Mouse (Mus musculus): ENCODE measurements at regions not wholly inside any gene's neighbourhood (a gene's known extent, or its start where the extent isn't known, plus 50 kb on each side); places are given as distances from the start of the nearest gene placed in this dataset.

- Histone ChIP-seq H3K4me3 (ENCODE audit: low read depth, low read length) (no peak overlapping the region), H3K36me3 (ENCODE audit: control insufficient read depth, insufficient read depth, low read length) (no peaks in the 10 kb centered on the region), H3K9me3 (ENCODE audit: control insufficient read depth, low read length) (no peaks in the 10 kb centered on the region), H3K4me2 (ENCODE audit: low read depth, low read length) (no peak overlapping the region), H3K9ac (replicated peaks; ENCODE audit: low read depth, low read length) (no peak overlapping the region), H3K27me3 (ENCODE audit: control insufficient read depth, insufficient read depth, low read length) (no peaks in the 10 kb centered on the region), H3K27ac (ENCODE audit: low read depth, low read length) (no peak overlapping the region), H3K4me1 (ENCODE audit: control insufficient read depth, insufficient read depth, low read length) (no peaks in the 10 kb centered on the region)
- no peak for ATAC-seq (ENCODE audit: low read depth)
- 87% methylated on average over 4 of the region's 4 CpGs for WGBS
Observed at GRCm38 (mm10) chr2:50535085-50535878, 238.7 kb upstream of the Mmadhc start.

DNA sequence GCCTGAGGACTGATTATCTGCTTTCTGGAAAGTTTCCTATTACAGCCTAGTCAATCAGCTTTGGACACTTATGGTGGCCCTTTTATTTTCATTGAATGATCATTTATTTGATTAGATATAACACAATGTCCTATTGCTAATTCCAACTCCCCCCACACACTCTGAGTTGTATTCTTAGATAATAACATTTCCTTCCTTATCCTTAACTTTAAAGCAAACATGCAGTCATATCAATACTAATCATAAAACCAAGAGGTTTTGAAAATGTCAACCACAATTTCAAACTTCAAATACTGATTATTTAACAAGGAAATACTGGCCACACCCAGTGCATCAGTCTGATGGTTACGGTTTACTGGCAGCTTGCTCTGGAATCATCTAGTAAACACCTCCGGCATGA lies 237.1 kb upstream of the Mmadhc start:
- Histone ChIP-seq H3K4me3 (ENCODE audit: low read depth, low read length) (no peak overlapping the region), H3K4me1 (ENCODE audit: control insufficient read depth, insufficient read depth, low read length) (no peaks in the 10 kb centered on the region), H3K9ac (replicated peaks; ENCODE audit: low read depth, low read length) (no peak overlapping the region), H3K4me2 (ENCODE audit: low read depth, low read length) (no peak overlapping the region), H3K36me3 (ENCODE audit: control insufficient read depth, insufficient read depth, low read length) (no peaks in the 10 kb centered on the region), H3K27me3 (ENCODE audit: control insufficient read depth, insufficient read depth, low read length) (no peaks in the 10 kb centered on the region), H3K27ac (ENCODE audit: low read depth, low read length) (no peak overlapping the region), H3K9me3 (ENCODE audit: control insufficient read depth, low read length) (no peaks in the 10 kb centered on the region)
- no peak for ATAC-seq (ENCODE audit: low read depth)
- WGBS = 74% methylated on average over 2 of the region's 2 CpGs

DNA sequence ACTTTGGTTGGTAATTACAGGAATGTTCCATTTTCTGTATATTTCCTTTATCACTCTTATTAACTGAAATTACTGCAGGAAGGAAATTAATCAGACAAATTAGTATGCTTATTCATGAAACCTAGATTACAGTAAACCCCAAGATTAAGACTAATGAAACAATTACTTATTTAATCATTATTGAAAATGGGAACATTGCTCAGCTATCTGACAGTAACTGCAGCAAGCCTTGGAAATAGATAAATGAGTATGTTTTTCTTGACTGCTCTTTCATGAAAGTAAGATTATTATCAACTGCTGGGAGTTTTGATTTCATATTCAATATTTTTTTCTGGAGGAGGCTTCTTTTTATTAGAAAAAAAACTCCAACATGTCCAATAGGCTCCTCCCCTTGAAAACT lies 230.8 kb upstream of the Mmadhc start:
- H3K27me3 ChIP-seq (ENCODE audit: control insufficient read depth, insufficient read depth, low read length) = no peaks in the 10 kb centered on the region
- H3K9me3 ChIP-seq (ENCODE audit: control insufficient read depth, low read length) = no peaks in the 10 kb centered on the region
- H3K4me2 ChIP-seq (ENCODE audit: low read depth, low read length) = no peak overlapping the region
- H3K4me1 ChIP-seq (ENCODE audit: control insufficient read depth, insufficient read depth, low read length) = no peaks in the 10 kb centered on the region
- no peak overlapping the region for H3K9ac ChIP-seq (replicated peaks; ENCODE audit: low read depth, low read length)
- H3K36me3 ChIP-seq (ENCODE audit: control insufficient read depth, insufficient read depth, low read length) = no peaks in the 10 kb centered on the region
- ATAC-seq (ENCODE audit: low read depth) = no peak
- H3K4me3 ChIP-seq (ENCODE audit: low read depth, low read length) = no peak overlapping the region
- H3K27ac ChIP-seq (ENCODE audit: low read depth, low read length) = no peak overlapping the region

DNA sequence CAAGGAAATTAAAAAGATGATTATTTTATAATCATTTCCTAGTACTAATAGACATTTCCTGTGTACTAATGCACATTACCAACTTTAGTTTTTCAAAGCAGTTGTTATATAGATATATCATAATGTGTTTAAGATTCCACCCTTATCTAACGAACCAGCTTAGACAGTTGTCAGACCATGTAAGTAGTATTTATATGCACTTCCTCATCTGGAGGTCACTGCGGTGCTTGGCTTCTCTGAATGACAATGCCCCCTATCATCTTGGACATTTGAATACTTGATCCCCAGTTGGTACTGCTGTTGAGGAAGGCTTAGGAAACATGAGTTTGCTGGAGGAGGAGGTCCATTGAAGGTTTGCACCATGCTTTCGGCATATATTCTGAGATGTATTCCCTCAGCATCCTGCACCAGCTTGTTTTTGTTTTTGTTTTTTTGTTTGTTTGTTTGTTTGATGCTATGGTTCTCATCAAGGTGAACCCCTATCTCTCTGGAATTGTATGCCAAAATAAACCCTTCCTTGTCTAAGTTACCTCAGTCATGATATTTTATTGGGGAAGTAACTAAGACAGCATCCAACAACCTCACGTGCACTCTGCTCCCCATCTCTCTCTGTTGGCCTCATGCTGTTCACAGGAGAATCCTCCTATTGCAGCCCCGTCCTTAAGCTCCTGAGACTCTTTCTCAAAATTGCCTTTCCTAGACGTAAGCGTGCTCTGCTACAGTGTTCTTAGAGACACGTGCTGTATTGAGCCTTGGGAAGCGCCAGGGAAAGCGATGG lies 228.4 kb upstream of the Mmadhc start:
- no peak overlapping the region for H3K27ac ChIP-seq (ENCODE audit: low read depth, low read length)
- H3K4me3 ChIP-seq (ENCODE audit: low read depth, low read length) = no peak overlapping the region
- 88% methylated on average over 10 of the region's 10 CpGs for WGBS
- no peaks in the 10 kb centered on the region for H3K36me3 ChIP-seq (ENCODE audit: control insufficient read depth, insufficient read depth, low read length)
- no peak for ATAC-seq (ENCODE audit: low read depth)
- no peak overlapping the region for H3K9ac ChIP-seq (replicated peaks; ENCODE audit: low read depth, low read length)
- no peak overlapping the region for H3K4me2 ChIP-seq (ENCODE audit: low read depth, low read length)
- H3K4me1 ChIP-seq (ENCODE audit: control insufficient read depth, insufficient read depth, low read length) = no peaks in the 10 kb centered on the region
- H3K27me3 ChIP-seq (ENCODE audit: control insufficient read depth, insufficient read depth, low read length) = no peaks in the 10 kb centered on the region
- no peaks in the 10 kb centered on the region for H3K9me3 ChIP-seq (ENCODE audit: control insufficient read depth, low read length)

DNA sequence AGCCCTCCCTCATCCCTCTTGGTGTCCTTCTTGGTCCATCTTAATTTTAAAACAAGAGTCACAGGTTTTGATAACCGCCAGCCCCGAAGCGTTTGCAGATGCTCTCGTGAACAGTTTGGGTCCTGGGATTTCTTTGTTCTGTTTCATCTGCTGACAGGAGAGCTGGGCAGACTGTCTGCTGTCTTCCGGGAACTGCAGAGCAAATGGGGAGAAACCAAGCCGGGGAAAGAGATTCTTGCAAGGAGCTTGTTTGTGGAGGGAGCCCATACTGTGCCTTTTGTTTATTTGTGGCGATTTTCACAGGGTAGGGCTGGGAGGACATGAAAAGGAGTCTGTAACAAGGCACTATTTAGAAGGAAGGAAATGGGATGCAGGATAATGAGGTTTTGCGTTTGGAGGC lies 223.6 kb upstream of the Mmadhc start:
- no peak for ATAC-seq (ENCODE audit: low read depth)
- Histone ChIP-seq H3K27me3 (ENCODE audit: control insufficient read depth, insufficient read depth, low read length) (no peaks in the 10 kb centered on the region), H3K27ac (ENCODE audit: low read depth, low read length) (no peak overlapping the region), H3K9ac (replicated peaks; ENCODE audit: low read depth, low read length) (no peak overlapping the region), H3K4me3 (ENCODE audit: low read depth, low read length) (no peak overlapping the region), H3K9me3 (ENCODE audit: control insufficient read depth, low read length) (no peaks in the 10 kb centered on the region), H3K36me3 (ENCODE audit: control insufficient read depth, insufficient read depth, low read length) (no peaks in the 10 kb centered on the region), H3K4me1 (ENCODE audit: control insufficient read depth, insufficient read depth, low read length) (no peaks in the 10 kb centered on the region), H3K4me2 (ENCODE audit: low read depth, low read length) (no peak overlapping the region)
- 26% methylated on average over 8 of the region's 8 CpGs for WGBS

DNA sequence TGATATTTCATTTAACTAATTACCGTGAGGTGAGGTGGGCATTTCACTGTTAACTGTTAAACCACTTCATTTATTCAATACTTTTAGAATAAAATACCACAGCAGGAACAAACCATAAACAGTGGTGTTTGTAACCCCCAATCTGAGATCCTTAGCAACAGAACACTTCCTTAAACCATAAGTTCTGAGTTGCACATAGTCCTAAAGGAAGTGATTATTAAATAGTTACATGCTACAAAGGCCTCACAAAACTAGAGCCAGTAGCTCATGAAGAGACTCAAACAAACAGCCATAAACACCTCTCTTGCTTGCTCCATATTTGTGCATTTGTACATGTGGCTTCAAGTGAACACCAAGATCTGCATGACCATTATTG lies 222.5 kb upstream of the Mmadhc start:
- no peaks in the 10 kb centered on the region for H3K4me1 ChIP-seq (ENCODE audit: control insufficient read depth, insufficient read depth, low read length)
- WGBS = 86% methylated on average over 1 of the region's 1 CpGs
- H3K27ac ChIP-seq (ENCODE audit: low read depth, low read length) = no peak overlapping the region
- H3K9ac ChIP-seq (replicated peaks; ENCODE audit: low read depth, low read length) = no peak overlapping the region
- H3K27me3 ChIP-seq (ENCODE audit: control insufficient read depth, insufficient read depth, low read length) = no peaks in the 10 kb centered on the region
- no peak overlapping the region for H3K4me3 ChIP-seq (ENCODE audit: low read depth, low read length)
- no peaks in the 10 kb centered on the region for H3K9me3 ChIP-seq (ENCODE audit: control insufficient read depth, low read length)
- H3K36me3 ChIP-seq (ENCODE audit: control insufficient read depth, insufficient read depth, low read length) = no peaks in the 10 kb centered on the region
- ATAC-seq (ENCODE audit: low read depth) = no peak
- no peak overlapping the region for H3K4me2 ChIP-seq (ENCODE audit: low read depth, low read length)

GRCm38 (mm10) chr2:50518371-50519128 lies 221.9 kb upstream of the Mmadhc start:
- no peak overlapping the region for H3K4me3 ChIP-seq (ENCODE audit: low read depth, low read length)
- peak; percentile 65 for ATAC-seq (ENCODE audit: low read depth)
- no peak overlapping the region for H3K4me2 ChIP-seq (ENCODE audit: low read depth, low read length)
- no peak overlapping the region for H3K27ac ChIP-seq (ENCODE audit: low read depth, low read length)
- H3K27me3 ChIP-seq (ENCODE audit: control insufficient read depth, insufficient read depth, low read length) = no peaks in the 10 kb centered on the region
- H3K9me3 ChIP-seq (ENCODE audit: control insufficient read depth, low read length) = no peaks in the 10 kb centered on the region
- 46% methylated on average over 10 of the region's 10 CpGs for WGBS
- H3K36me3 ChIP-seq (ENCODE audit: control insufficient read depth, insufficient read depth, low read length) = no peaks in the 10 kb centered on the region
- no peak overlapping the region for H3K9ac ChIP-seq (replicated peaks; ENCODE audit: low read depth, low read length)
- H3K4me1 ChIP-seq (ENCODE audit: control insufficient read depth, insufficient read depth, low read length) = no peaks in the 10 kb centered on the region

GRCm38 (mm10) chr2:50513276-50513675 lies 216.7 kb upstream of the Mmadhc start:
- no peaks in the 10 kb centered on the region for H3K9me3 ChIP-seq (ENCODE audit: control insufficient read depth, low read length)
- H3K36me3 ChIP-seq (ENCODE audit: control insufficient read depth, insufficient read depth, low read length) = no peaks in the 10 kb centered on the region
- no peak overlapping the region for H3K4me3 ChIP-seq (ENCODE audit: low read depth, low read length)
- no peaks in the 10 kb centered on the region for H3K27me3 ChIP-seq (ENCODE audit: control insufficient read depth, insufficient read depth, low read length)
- no peak overlapping the region for H3K4me2 ChIP-seq (ENCODE audit: low read depth, low read length)
- WGBS = 92% methylated on average over 4 of the region's 4 CpGs
- H3K9ac ChIP-seq (replicated peaks; ENCODE audit: low read depth, low read length) = no peak overlapping the region
- no peak for ATAC-seq (ENCODE audit: low read depth)
- H3K27ac ChIP-seq (ENCODE audit: low read depth, low read length) = no peak overlapping the region
- no peaks in the 10 kb centered on the region for H3K4me1 ChIP-seq (ENCODE audit: control insufficient read depth, insufficient read depth, low read length)

- no peaks in the 10 kb centered on the region for H3K27me3 ChIP-seq (ENCODE audit: control insufficient read depth, insufficient read depth, low read length)
- H3K4me3 ChIP-seq (ENCODE audit: low read depth, low read length) = no peak overlapping the region
- no peaks in the 10 kb centered on the region for H3K36me3 ChIP-seq (ENCODE audit: control insufficient read depth, insufficient read depth, low read length)
- no peaks in the 10 kb centered on the region for H3K9me3 ChIP-seq (ENCODE audit: control insufficient read depth, low read length)
- H3K4me2 ChIP-seq (ENCODE audit: low read depth, low read length) = no peak overlapping the region
- 94% methylated on average over 8 of the region's 8 CpGs for WGBS
- H3K4me1 ChIP-seq (ENCODE audit: control insufficient read depth, insufficient read depth, low read length) = no peaks in the 10 kb centered on the region
- no peak overlapping the region for H3K9ac ChIP-seq (replicated peaks; ENCODE audit: low read depth, low read length)
- H3K27ac ChIP-seq (ENCODE audit: low read depth, low read length) = no peak overlapping the region
- no peak for ATAC-seq (ENCODE audit: low read depth)
Observed at GRCm38 (mm10) chr2:50498713-50499112, 202.1 kb upstream of the Mmadhc start.
